Mouse (Mus musculus) embryo, embryonic 10 days (tissue): ENCODE data around the gene Mmp15.
"Not testable (repeated sequence)": the region's sequence is repeated elsewhere in the genome, so short reads cannot be mapped to it uniquely, and the experiment has no call there.

Source experiments
- DNase-seq: peaks from one replicate; pipeline ENCODE4 v3.0.0-alpha.2; 2015; ENCODE audit warnings: low spot score

The Mmp15 gene

GRCm38 (mm10) chr8:95377101-95377500, 25.0 kb downstream of the Mmp15 start:
- no peak for DNase-seq

- peak; percentile 49 for DNase-seq
These were observed 25.8 kb downstream of the Mmp15 start for GRCm38 (mm10) chr8:95377863-95378291.

GRCm38 (mm10) chr8:95378928-95379327, 26.9 kb downstream of the Mmp15 start:
- not testable (repeated sequence) for DNase-seq

- no peak for DNase-seq
These were observed 28.9 kb downstream of the Mmp15 start for GRCm38 (mm10) chr8:95380953-95381352.

- DNase-seq: no peak
These were observed 29.5 kb downstream of the Mmp15 start for GRCm38 (mm10) chr8:95381595-95381994.

GRCm38 (mm10) chr8:95384501-95384900, 32.4 kb downstream of the Mmp15 start:
- no peak for DNase-seq

GRCm38 (mm10) chr8:95386037-95386436, 34.0 kb downstream of the Mmp15 start:
- DNase-seq: no peak

- DNase-seq: no peak
These were observed 35.2 kb downstream of the Mmp15 start for GRCm38 (mm10) chr8:95387221-95387620.

- DNase-seq: no peak
These were observed 35.9 kb downstream of the Mmp15 start for GRCm38 (mm10) chr8:95387936-95388335.

GRCm38 (mm10) chr8:95390312-95390711, 38.2 kb downstream of the Mmp15 start:
- no peak for DNase-seq

- DNase-seq: no peak
These were observed 39.0 kb downstream of the Mmp15 start for GRCm38 (mm10) chr8:95391101-95391500.

GRCm38 (mm10) chr8:95392604-95393003, 40.5 kb downstream of the Mmp15 start:
- no peak for DNase-seq

GRCm38 (mm10) chr8:95395186-95395918, 43.3 kb downstream of the Mmp15 start:
- DNase-seq: no peak

- DNase-seq: peak; percentile 32
These were observed 44.7 kb downstream of the Mmp15 start for GRCm38 (mm10) chr8:95396752-95397151.

- DNase-seq: no peak
These were observed 45.1 kb downstream of the Mmp15 start for GRCm38 (mm10) chr8:95397201-95397600.

- DNase-seq: no peak
These were observed 47.1 kb downstream of the Mmp15 start for GRCm38 (mm10) chr8:95399131-95399530.

- DNase-seq: no peak
These were observed 49.0 kb downstream of the Mmp15 start for GRCm38 (mm10) chr8:95401091-95401490.

GRCm38 (mm10) chr8:95409518-95409917, 57.5 kb downstream of the Mmp15 start:
- DNase-seq: no peak

- DNase-seq: peak; percentile 18
These were observed 59.4 kb downstream of the Mmp15 start for GRCm38 (mm10) chr8:95411309-95411972.

- no peak for DNase-seq
These were observed 70.2 kb downstream of the Mmp15 start for GRCm38 (mm10) chr8:95422193-95422810.
